Mouse (Mus musculus) heart, embryonic 16.5 days (tissue): ENCODE data around the gene Cenpc1. TPM values are rescaled to one million over a fixed set of nuclear protein-coding genes. Genes with fewer than 3 reads are reported as not detected.

Experiments
- ATAC-seq: fragments of 200-750 bp; cut with Nextera tagmentation; replicated peaks from 2 replicates; pipeline ENCODE4 v1.8.0; 2017; ENCODE audit warnings: moderate number of reproducible peaks; ENCODE audit not compliant: insufficient read depth, low FRiP score; ENCODE audit errors: extremely low read depth
- H3K27ac ChIP-seq: fragments of 300-500 bp; sonication (generic); 2 replicates; pipeline ENCODE4 v1.5.1; 2014; ENCODE audit warnings: mild to moderate bottlenecking, low read length, control low read depth, moderate library complexity
- H3K27me3 ChIP-seq: fragments of 300-500 bp; sonication (generic); 2 replicates; pipeline ENCODE4 v1.6.1; 2014; ENCODE audit warnings: low read length, mixed read lengths; ENCODE audit not compliant: control insufficient read depth, insufficient read depth
- H3K36me3 ChIP-seq: fragments of 300-500 bp; sonication (generic); 2 replicates; pipeline ENCODE4 v1.6.1; 2014; ENCODE audit not compliant: control insufficient read depth, insufficient read depth
- H3K4me1 ChIP-seq: fragments of 300-500 bp; sonication (generic); 2 replicates; pipeline ENCODE4 v1.6.1; 2014; ENCODE audit warnings: low read length, mixed read lengths; ENCODE audit not compliant: control insufficient read depth, insufficient read depth
- H3K4me2 ChIP-seq: fragments of 300-500 bp; sonication (generic); 2 replicates; pipeline ENCODE4 v1.6.1; 2014; ENCODE audit warnings: low read depth, mild to moderate bottlenecking, control low read depth, low read length
- H3K4me3 ChIP-seq: fragments of 300-500 bp; sonication (generic); 2 replicates; pipeline ENCODE4 v1.5.1; 2014; ENCODE audit warnings: mild to moderate bottlenecking, control low read depth, low read length
- H3K9ac ChIP-seq: fragments of 300-500 bp; sonication (generic); 2 replicates; pipeline ENCODE4 v1.6.1; 2014; ENCODE audit warnings: low read length, control low read depth
- H3K9me3 ChIP-seq: fragments of 300-500 bp; sonication (generic); replicated peaks from 2 replicates; pipeline ENCODE4 v1.6.1; 2016; ENCODE audit warnings: low read length; ENCODE audit not compliant: control insufficient read depth
- WGBS: fragments of 180-500 bp; shearing (Covaris S2); extraction: QIAGEN DNeasy Blood & Tissue Kit; methylation state at CpG from one replicate; pipeline ENCODE4 v1.1.7; 2014; 5-methylcytosine and 5-hydroxymethylcytosine counted together
- polyA plus RNA-seq: library from polyadenylated mRNA; unstranded; fragments of >200 nt; fragmentation: Nextera tagmentation; extraction: Ambion mirVana; gene quantifications from 2 replicates; pipeline ENCODE4 v1.2.1, GENCODE M21; 2015

The Cenpc1 gene
- polyA plus RNA-seq, 1 experiment from 2014 or later, result 22.0 TPM

DNA sequence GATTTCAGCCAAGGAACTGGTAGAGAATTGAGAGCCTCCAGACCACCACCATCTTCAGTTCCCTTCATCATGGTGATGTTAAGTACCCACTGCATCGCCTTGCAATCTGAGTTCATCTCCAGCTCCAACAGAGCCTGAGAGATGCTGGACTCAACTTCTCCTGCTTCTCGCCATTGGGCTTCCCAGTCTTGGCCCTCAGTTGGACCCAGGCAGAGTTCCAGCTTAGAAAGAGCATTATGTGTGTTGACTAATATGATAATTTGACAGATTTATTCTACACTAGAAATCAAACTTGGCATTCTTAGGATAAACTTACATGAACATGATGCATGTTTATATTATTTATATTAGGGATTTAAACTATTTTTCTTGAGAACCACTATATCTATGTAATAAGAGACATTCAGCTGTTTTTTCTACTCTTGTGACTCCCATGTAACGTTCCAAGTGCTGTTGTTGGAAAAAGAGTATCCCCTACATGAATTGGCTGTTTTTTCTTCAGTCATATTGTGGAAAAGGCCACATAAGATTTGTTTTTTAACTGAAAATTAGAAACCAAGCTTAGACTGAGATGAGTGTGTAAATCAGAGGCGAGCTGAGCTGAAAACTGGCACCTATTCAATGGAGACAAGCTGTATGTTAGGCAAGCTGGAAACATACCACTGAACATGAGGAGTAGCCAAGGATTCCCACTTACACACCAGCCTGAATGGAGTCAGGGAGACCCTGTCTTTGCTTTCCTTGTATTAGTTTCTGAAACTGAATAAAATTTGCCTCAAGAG lies 78.5 kb downstream of the Cenpc1 start:
- no peak overlapping the region for H3K4me2 ChIP-seq
- ATAC-seq, result no peak
- no peaks in the 10 kb centered on the region for H3K36me3 ChIP-seq
- no peak overlapping the region for H3K9ac ChIP-seq
- no peaks in the 10 kb centered on the region for H3K9me3 ChIP-seq
- no peaks in the 10 kb centered on the region for H3K27me3 ChIP-seq
- H3K4me3 ChIP-seq, result no peak overlapping the region
- H3K4me1 ChIP-seq, result no peaks in the 10 kb centered on the region
- no peak overlapping the region for H3K27ac ChIP-seq
- WGBS, result 58% methylated on average over 4 of the region's 4 CpGs

GRCm38 (mm10) chr5:85977646-85978426 lies 87.5 kb downstream of the Cenpc1 start:
- 54% methylated on average over 8 of the region's 8 CpGs for WGBS
- no peak for ATAC-seq

GRCm38 (mm10) chr5:85962791-85963190 lies 102.6 kb downstream of the Cenpc1 start:
- Histone ChIP-seq H3K4me1 (no peaks in the 10 kb centered on the region), H3K9ac (no peak overlapping the region), H3K9me3 (no peaks in the 10 kb centered on the region), H3K4me3 (no peak overlapping the region), H3K27me3 (no peaks in the 10 kb centered on the region), H3K27ac (no peak overlapping the region), H3K36me3 (no peaks in the 10 kb centered on the region), H3K4me2 (no peak overlapping the region)
- no peak for ATAC-seq
- WGBS, result 79% methylated on average over 7 of the region's 7 CpGs

More at GRCm38 (mm10) chr5:85977646-85978426, 87.5 kb downstream of the Cenpc1 start:
- Histone ChIP-seq H3K4me1 (no peaks in the 10 kb centered on the region), H3K36me3 (no peaks in the 10 kb centered on the region), H3K9ac (no peak overlapping the region), H3K4me2 (no peak overlapping the region), H3K4me3 (no peak overlapping the region), H3K27ac (no peak overlapping the region), H3K27me3 (no peaks in the 10 kb centered on the region), H3K9me3 (no peaks in the 10 kb centered on the region)

Other genes starting within 250 kb of the Cenpc1 start
- 2.4 and 7.5 TPM in 2 replicates for gene Stap1, start 6.2 kb upstream of the Cenpc1 start, polyA plus RNA-seq
- gene Uba6, start 107.2 kb upstream of the Cenpc1 start, polyA plus RNA-seq, result 7.1 and 7.7 TPM in 2 replicates
- gene Gnrhr, start 132.3 kb upstream of the Cenpc1 start, polyA plus RNA-seq, result not detected in 2 replicates
- not detected in 2 replicates for gene Tmprss11c, start 223.7 kb upstream of the Cenpc1 start, polyA plus RNA-seq